Mouse (Mus musculus): ENCODE measurements around the gene Sbf2. TPM values are rescaled to one million over a fixed set of nuclear protein-coding genes. Genes with fewer than 3 reads are reported as not detected.

Sbf2 gene
- polyA plus RNA-seq, 1 experiment from 2014 or later, result 39.1 TPM

DNA sequence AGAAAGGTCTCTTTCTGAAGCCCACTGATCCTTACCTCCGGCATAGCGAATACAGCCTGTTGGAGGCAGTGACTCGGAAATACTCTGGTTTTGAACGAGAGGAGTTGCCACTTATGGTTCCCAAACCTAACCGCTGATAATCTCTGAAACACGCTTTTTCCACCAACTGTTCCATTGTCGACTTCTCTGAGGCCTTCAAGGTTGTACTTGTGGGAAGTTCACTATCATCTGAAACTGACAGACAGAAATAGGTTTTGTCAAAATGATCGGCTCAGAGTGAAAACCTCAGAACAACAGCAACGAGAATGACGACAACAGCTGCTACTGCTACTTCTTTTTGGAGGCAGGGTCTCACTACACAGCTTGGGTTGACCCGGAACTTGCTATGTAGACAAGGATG is 252.7 kb downstream of the Sbf2 start:
- H3K4me3 ChIP-seq, result no peak overlapping the region
- WGBS, result 89% methylated on average over 11 of the region's 11 CpGs
- no peaks in the 10 kb centered on the region for H3K27me3 ChIP-seq
- no peak overlapping the region for H3K4me2 ChIP-seq
- H3K9me3 ChIP-seq, result no peaks in the 10 kb centered on the region
- H3K4me1 ChIP-seq, result no peaks in the 10 kb centered on the region
- ATAC-seq (ENCODE audit: borderline replicate concordance, extremely low read depth, low FRiP score, low TSS enrichment), result no peak
- no peak overlapping the region for H3K27ac ChIP-seq
- H3K9ac ChIP-seq, result no peak overlapping the region
- H3K36me3 ChIP-seq, result peaks cover 32% of the 10 kb centered on the region

DNA sequence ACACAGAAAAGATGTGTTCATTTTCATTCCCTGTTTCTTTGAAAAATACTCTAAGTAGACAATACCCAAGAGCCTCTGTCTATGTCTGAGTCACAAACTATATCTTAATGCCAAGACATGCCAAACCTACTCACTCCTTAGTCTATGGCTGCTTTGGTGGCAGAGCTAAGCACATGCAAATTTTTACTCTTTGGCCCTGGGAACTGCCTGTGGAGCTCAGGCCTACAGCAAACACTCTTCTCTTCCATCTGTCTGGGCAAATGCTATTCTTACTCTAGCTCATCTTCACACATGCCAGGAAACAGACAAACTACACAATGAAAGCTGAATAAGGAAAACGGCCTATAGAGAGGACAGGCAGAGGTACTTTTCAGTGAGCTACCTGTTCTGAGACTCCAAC is 253.2 kb downstream of the Sbf2 start:
- WGBS, result 89% methylated on average over 1 of the region's 1 CpGs
- Histone ChIP-seq H3K4me3 (no peak overlapping the region), H3K4me1 (no peaks in the 10 kb centered on the region), H3K9ac (no peak overlapping the region), H3K27ac (no peak overlapping the region), H3K27me3 (no peaks in the 10 kb centered on the region), H3K9me3 (no peaks in the 10 kb centered on the region), H3K36me3 (peaks cover 31% of the 10 kb centered on the region), H3K4me2 (no peak overlapping the region)
- no peak for ATAC-seq (ENCODE audit: borderline replicate concordance, extremely low read depth, low FRiP score, low TSS enrichment)

- Histone ChIP-seq H3K4me2 (no peak overlapping the region), H3K27ac (no peak overlapping the region), H3K9me3 (no peaks in the 10 kb centered on the region), H3K4me3 (no peak overlapping the region), H3K36me3 (peaks cover 19% of the 10 kb centered on the region), H3K4me1 (no peaks in the 10 kb centered on the region), H3K9ac (no peak overlapping the region), H3K27me3 (no peaks in the 10 kb centered on the region)
- 97% methylated on average over 2 of the region's 2 CpGs for WGBS
- no peak for ATAC-seq (ENCODE audit: borderline replicate concordance, extremely low read depth, low FRiP score, low TSS enrichment)
These were observed 255.3 kb downstream of the Sbf2 start for GRCm38 (mm10) chr7:110359391-110359790.

DNA sequence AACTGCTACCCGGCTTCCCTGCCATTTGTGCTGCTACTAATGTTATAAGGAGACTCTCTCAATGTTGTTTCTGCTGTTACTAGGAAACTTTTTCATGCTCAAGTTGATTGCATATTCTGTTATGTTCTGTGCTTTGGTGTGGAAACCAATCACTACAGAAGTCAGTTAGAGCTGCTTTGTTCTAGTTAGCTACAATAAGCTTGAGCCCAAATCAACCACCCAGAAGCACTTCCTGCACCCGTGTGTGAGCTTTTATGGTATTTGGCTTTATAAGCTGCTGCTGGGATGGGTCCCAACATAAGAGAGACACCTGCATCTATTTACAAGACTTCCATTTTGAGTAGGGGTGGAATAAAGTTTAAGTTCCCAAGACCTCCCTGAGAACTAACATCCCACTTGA is 260.8 kb downstream of the Sbf2 start:
- no peaks in the 10 kb centered on the region for H3K9me3 ChIP-seq
- WGBS, result 85% methylated on average over 2 of the region's 2 CpGs
- no peak overlapping the region for H3K27ac ChIP-seq
- H3K4me1 ChIP-seq, result no peaks in the 10 kb centered on the region
- H3K4me3 ChIP-seq, result no peak overlapping the region
- ATAC-seq (ENCODE audit: borderline replicate concordance, extremely low read depth, low FRiP score, low TSS enrichment), result no peak
- H3K4me2 ChIP-seq, result no peak overlapping the region
- no peak overlapping the region for H3K9ac ChIP-seq
- no peaks in the 10 kb centered on the region for H3K27me3 ChIP-seq
- H3K36me3 ChIP-seq, result peaks cover 16% of the 10 kb centered on the region

DNA sequence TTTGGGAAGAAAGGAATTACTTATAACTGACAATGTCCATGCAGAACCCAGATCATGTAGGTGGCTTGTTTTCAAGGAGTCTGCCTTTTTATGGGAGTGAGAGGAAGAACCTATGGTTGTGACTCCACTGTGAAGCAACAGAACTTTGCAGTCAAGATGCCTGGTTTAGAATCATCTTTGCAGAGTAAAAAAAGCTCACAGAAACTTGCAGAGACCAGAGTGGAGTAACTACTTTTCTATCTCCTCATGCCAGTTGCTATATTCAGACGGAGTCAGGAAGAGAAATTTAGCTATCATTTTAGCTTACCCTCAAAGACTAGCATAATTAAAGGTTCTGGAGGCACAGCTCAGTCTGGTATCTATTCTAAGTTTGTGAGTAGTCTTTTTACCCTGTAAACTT is 267.5 kb downstream of the Sbf2 start:
- Histone ChIP-seq H3K4me1 (no peaks in the 10 kb centered on the region), H3K27me3 (no peaks in the 10 kb centered on the region), H3K9me3 (no peaks in the 10 kb centered on the region), H3K36me3 (0 out of 2 replicates have a peak, but pooled peaks cover 9% of the 10 kb centered on the region), H3K27ac (no peak overlapping the region), H3K4me3 (no peak overlapping the region), H3K4me2 (no peak overlapping the region), H3K9ac (no peak overlapping the region)
- 78% methylated on average over 1 of the region's 1 CpGs for WGBS
- ATAC-seq (ENCODE audit: borderline replicate concordance, extremely low read depth, low FRiP score, low TSS enrichment), result no peak

DNA sequence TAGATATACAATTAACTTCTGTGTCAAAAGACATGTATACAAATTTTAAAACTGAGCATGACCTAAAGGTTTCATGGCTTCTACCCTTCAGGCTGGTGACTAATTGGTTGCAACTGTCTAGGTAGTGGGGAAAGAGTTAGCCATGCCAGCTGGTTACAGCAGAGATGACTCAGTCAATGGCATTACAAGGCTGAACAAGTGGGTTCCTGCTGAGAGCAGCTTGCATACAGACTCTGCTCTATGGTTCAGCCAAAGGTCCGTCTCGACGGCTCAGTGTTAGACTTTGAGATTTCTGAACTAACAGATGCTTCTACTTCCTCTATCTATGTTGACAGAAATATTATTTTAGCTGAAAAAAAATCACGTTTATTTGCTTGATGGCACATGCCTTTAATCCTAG is 277.1 kb downstream of the Sbf2 start:
- Histone ChIP-seq H3K27me3 (no peaks in the 10 kb centered on the region), H3K36me3 (peaks cover 32% of the 10 kb centered on the region), H3K9ac (no peak overlapping the region), H3K4me3 (no peak overlapping the region), H3K9me3 (no peaks in the 10 kb centered on the region), H3K27ac (no peak overlapping the region), H3K4me2 (no peak overlapping the region), H3K4me1 (no peaks in the 10 kb centered on the region)
- 85% methylated on average over 4 of the region's 4 CpGs for WGBS
- no peak for ATAC-seq (ENCODE audit: borderline replicate concordance, extremely low read depth, low FRiP score, low TSS enrichment)

GRCm38 (mm10) chr7:110325381-110326110 is 289.2 kb downstream of the Sbf2 start:
- no peaks in the 10 kb centered on the region for H3K27me3 ChIP-seq
- no peak for ATAC-seq (ENCODE audit: borderline replicate concordance, extremely low read depth, low FRiP score, low TSS enrichment)
- H3K36me3 ChIP-seq, result peaks cover 55% of the 10 kb centered on the region

GRCm38 (mm10) chr7:110324852-110325251 is 289.9 kb downstream of the Sbf2 start:
- no peak for ATAC-seq (ENCODE audit: borderline replicate concordance, extremely low read depth, low FRiP score, low TSS enrichment)
- H3K27me3 ChIP-seq, result no peaks in the 10 kb centered on the region
- no peak overlapping the region for H3K27ac ChIP-seq
- 89% methylated on average over 1 of the region's 1 CpGs for WGBS
- no peak overlapping the region for H3K4me3 ChIP-seq
- no peaks in the 10 kb centered on the region for H3K4me1 ChIP-seq
- no peak overlapping the region for H3K9ac ChIP-seq
- H3K4me2 ChIP-seq, result no peak overlapping the region
- H3K9me3 ChIP-seq, result no peaks in the 10 kb centered on the region
- peaks cover 61% of the 10 kb centered on the region for H3K36me3 ChIP-seq

More at GRCm38 (mm10) chr7:110325381-110326110, 289.2 kb downstream of the Sbf2 start:
- no peak overlapping the region for H3K27ac ChIP-seq
- no peaks in the 10 kb centered on the region for H3K4me1 ChIP-seq
- WGBS, result 85% methylated on average over 5 of the region's 5 CpGs
- H3K4me3 ChIP-seq, result no peak overlapping the region
- no peak overlapping the region for H3K9ac ChIP-seq
- no peak overlapping the region for H3K4me2 ChIP-seq
- H3K9me3 ChIP-seq, result no peaks in the 10 kb centered on the region

DNA sequence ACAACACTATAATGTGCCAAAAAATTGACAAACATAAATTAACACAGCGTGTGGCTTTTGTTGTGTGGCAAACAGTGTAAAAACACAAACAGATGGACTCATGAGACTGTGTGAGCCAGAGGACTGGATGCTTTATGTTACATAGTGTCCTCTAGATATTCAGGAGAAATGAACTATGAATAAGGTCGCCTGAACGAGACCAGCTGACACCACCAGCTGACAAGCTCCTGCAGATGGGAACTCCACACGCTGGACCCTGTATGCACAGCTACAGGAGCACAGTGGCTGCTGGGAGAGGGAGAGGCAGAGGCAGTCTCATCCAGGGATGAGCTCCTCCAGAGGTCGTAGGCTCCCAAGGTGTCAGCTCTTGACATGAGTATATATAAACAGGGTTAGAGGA is 293.6 kb downstream of the Sbf2 start:
- H3K4me1 ChIP-seq, result no peaks in the 10 kb centered on the region
- H3K4me3 ChIP-seq, result no peak overlapping the region
- WGBS, result 56% methylated on average over 5 of the region's 5 CpGs
- H3K27ac ChIP-seq, result no peak overlapping the region
- H3K9ac ChIP-seq, result no peak overlapping the region
- no peaks in the 10 kb centered on the region for H3K27me3 ChIP-seq
- H3K4me2 ChIP-seq, result no peak overlapping the region
- ATAC-seq (ENCODE audit: borderline replicate concordance, extremely low read depth, low FRiP score, low TSS enrichment), result no peak
- H3K36me3 ChIP-seq, result peaks cover 46% of the 10 kb centered on the region
- H3K9me3 ChIP-seq, result no peaks in the 10 kb centered on the region

GRCm38 (mm10) chr7:110318971-110319519 is 295.7 kb downstream of the Sbf2 start:
- H3K27ac ChIP-seq, result no peak overlapping the region
- no peaks in the 10 kb centered on the region for H3K4me1 ChIP-seq
- H3K4me2 ChIP-seq, result no peak overlapping the region
- no peak overlapping the region for H3K4me3 ChIP-seq
- ATAC-seq (ENCODE audit: borderline replicate concordance, extremely low read depth, low FRiP score, low TSS enrichment), result no peak
- no peak overlapping the region for H3K9ac ChIP-seq
- H3K36me3 ChIP-seq, result peaks cover 48% of the 10 kb centered on the region
- no peaks in the 10 kb centered on the region for H3K27me3 ChIP-seq
- WGBS, result 46% methylated on average over 6 of the region's 6 CpGs
- H3K9me3 ChIP-seq, result no peaks in the 10 kb centered on the region

DNA sequence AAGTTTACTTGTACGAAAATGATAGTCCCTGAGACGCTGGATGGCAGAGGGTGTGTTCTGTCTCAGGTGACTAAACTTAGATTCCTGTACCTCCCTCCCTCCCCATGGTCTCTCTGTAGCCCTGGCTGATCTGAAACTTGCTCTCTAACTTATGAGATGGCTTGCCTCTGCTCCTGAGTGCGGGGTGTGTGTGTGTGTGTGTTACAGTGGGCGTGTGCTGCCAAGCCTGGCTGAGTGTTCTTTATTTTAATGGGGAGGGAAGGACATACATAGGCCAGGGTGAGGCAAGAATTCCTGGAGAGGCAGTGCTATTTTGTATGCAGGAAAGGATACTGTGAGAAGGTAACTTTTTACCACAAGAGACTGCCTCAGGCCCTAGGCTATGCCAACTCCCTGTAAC is 297.3 kb downstream of the Sbf2 start:
- no peak overlapping the region for H3K4me2 ChIP-seq
- no peaks in the 10 kb centered on the region for H3K27me3 ChIP-seq
- no peaks in the 10 kb centered on the region for H3K9me3 ChIP-seq
- no peak for ATAC-seq (ENCODE audit: borderline replicate concordance, extremely low read depth, low FRiP score, low TSS enrichment)
- no peak overlapping the region for H3K27ac ChIP-seq
- H3K9ac ChIP-seq, result no peak overlapping the region
- H3K36me3 ChIP-seq, result peaks cover 58% of the 10 kb centered on the region
- no peak overlapping the region for H3K4me3 ChIP-seq
- WGBS, result 91% methylated on average over 4 of the region's 4 CpGs
- no peaks in the 10 kb centered on the region for H3K4me1 ChIP-seq

DNA sequence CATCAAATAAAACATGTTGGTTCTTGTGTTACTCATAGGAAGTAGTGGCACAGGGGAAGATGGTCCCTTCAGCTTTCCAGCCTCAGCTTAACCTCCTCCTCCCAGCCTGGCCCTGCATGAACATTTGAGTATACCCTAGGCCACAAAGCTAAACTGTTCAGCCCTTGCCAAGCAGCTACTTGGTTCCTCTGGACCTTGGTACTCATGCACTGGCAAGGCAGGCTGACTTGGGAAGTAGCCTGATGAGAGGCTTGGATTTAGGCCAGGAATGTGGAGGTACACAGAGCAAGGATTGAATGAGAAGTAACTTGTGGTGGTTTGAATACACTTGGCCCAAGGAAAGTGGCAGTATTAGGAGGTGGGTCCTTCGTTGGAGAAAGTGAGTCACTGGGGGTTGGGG is 299.4 kb downstream of the Sbf2 start:
- H3K4me2 ChIP-seq, result no peak overlapping the region
- no peak for ATAC-seq (ENCODE audit: borderline replicate concordance, extremely low read depth, low FRiP score, low TSS enrichment)
- H3K27ac ChIP-seq, result no peak overlapping the region
- no peaks in the 10 kb centered on the region for H3K4me1 ChIP-seq
- H3K36me3 ChIP-seq, result peaks cover 60% of the 10 kb centered on the region
- no peaks in the 10 kb centered on the region for H3K9me3 ChIP-seq
- no peaks in the 10 kb centered on the region for H3K27me3 ChIP-seq
- no peak overlapping the region for H3K4me3 ChIP-seq
- 83% methylated on average over 1 of the region's 1 CpGs for WGBS
- H3K9ac ChIP-seq, result no peak overlapping the region
